Mouse (Mus musculus): ENCODE results near the gene Mrln.

Mrln gene

DNA sequence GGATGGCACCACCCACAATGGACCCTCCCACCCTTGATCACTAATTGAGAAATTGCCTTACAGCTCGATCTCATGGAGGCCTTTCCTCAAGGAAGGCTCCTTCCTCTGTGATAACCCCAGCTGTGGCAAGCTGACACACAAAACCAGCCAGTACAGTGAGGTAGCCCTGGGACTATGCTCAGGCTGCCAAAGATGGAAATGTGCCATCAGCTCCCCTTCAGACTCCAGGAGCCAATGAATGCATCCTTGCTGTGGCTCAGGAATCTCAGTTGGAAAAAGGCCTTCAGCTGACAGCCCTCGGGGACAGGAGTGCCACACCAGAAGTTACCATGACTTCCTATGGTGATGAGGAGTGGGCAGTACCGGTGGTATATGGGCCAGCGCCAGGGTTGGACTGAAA is 50.2 kb downstream of the Mrln start:
- DNase-seq (ENCODE audit: low spot score in 2 of 2): no peak

DNA sequence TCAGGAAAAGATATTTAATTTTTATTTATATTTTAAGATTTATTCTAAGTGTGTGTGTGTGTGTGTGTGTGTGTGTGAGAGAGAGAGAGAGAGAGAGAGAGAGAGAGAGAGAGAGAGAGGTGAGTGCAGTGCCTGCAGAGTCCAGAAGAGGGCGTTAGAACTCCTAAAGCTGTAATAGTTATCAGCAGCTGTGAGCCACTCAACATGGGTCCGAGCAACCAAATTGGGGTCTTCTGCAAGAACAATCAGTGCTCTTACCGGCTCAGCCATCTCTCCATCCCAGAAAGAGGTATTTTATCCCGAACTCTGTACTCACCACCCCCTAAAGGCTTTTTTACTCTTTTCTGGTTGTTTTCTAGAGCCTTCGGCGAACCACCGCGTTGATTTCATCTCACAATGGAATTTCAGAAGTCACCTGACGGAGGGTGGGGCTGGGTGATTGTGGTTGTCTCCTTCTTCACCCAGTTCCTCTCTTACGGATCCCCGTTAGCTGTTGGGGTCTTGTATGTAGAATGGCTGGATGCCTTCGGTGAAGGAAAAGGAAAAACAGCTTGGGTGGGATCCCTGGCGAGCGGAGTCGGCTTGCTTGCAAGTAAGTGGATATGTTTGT is 51.2 kb downstream of the Mrln start:
- no peak for DNase-seq (ENCODE audit: low spot score in 2 of 2)

DNA sequence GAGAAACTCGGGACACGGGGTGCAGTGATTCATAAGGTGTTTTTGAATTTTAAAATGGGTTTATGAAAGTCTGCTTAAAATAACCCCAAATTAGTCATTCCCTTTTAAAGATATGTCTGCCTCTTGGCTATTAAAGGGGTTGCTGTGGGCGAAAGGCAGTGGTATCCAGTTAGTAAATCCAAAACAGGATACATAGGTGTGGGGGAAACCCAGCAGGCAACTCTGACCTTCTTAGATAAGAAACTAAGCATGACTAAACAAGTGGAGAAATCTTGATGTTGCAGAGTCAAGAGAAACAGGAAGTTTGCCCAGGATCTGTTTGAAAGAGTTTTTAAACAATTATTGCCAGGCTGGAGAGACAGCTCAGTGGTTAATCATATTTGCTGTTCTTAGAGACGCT is 52.6 kb downstream of the Mrln start:
- DNase-seq (ENCODE audit: low spot score in 2 of 2): no peak

DNA sequence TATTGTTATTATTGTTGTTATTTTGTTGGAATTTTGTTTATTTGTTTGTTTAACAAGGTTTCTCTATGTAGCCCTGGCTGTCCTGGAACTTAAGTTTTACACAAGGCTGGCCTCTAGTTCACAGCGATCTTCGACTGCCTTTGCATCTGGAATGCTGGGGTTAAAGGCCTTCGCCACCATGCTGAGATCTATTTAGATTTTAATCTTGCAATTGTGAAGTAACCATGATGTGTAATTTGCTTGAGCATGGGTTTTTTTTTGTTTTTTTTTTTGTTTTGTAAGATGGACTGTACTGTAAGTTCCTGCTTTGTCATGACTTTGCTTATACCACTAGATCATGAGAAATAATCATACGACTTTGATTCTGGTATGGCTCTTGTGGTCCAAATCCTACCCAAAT is 56.4 kb downstream of the Mrln start:
- no peak for DNase-seq (ENCODE audit: low spot score in 2 of 2)

DNA sequence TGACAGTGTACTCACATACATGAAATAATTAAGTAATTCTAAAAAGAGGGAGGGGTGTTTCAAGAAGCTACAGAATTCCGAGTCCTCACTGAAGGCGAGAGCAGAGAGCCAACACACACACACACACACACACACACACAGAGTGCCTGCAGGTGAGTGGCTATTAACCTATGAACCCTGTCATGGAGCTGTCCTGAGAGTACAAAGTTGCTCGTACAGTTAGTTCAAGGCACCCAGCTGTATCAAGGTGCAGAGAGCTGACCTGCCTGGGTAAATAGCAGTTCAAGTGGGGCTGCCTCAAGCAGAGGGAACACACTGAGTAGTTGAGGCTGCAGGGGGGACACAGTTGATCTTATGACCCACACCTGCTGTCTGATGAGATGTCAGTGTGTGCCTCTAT is 57.6 kb downstream of the Mrln start:
- no peak for DNase-seq (ENCODE audit: low spot score in 2 of 2)

GRCm38 (mm10) chr10:70263681-70264189 is 59.3 kb downstream of the Mrln start:
- DNase-seq (ENCODE audit: low spot score in 2 of 2): no peak

DNA sequence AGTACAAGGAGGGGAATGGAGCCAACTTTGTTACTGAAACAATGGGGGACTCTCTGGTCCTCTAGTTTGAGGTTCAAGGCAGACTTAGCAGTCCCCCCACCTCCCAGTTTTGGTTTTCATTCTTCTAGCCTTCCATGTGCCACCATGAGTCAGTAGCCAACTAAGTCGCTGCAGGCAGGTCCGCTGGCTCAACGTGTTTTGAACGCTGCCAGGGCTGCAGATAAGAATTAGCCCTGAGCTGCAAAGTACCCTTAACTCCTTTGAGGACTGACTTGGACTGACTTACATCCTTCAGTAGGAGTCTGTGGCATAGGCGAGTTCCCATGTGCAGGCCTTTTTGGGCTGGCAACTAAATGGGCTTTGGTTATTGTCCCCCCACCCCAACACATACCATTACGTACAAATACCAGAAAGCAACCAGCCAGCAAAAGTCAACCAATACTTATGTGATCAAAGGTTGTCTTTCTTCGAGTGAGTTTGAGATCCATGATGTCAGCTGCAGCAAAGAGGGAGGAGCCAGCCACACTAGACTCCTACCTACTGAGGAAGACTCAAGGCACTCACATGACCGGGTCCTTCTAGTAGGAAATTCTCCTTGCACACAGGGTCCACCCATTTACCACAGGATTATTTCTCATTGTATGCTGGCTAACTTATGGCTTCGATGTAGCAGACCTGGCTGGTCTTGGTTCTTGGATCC is 60.0 kb downstream of the Mrln start:
- no peak for DNase-seq (ENCODE audit: low spot score in 2 of 2)

DNA sequence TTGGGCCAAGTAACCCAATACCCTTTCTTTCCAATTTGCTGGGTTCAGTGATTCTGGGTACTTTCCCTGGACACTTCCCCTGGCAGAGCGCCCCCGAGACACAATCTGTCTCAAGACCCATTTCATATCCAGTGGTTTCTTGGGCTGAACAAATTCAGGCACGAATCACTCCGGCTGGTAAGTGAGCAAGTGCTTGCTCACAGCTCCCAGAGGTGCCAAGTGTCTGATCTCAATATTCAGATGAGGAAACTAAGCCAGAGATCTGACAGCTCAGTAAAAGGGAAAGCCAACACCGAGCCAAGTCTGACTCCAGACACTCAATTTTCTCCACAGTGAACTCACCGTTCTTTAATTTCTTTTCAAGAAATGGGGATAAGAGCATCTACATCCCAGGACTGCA is 62.0 kb downstream of the Mrln start:
- DNase-seq (ENCODE audit: low spot score in 2 of 2): no peak

- DNase-seq (ENCODE audit: low spot score in 2 of 2): no peak
These were observed 64.3 kb downstream of the Mrln start for GRCm38 (mm10) chr10:70268581-70269446.

All from spleen, postnatal 10 days (tissue).